Mouse (Mus musculus) lung, postnatal 14 days (tissue): ENCODE results near the gene Col6a6.

ENCODE experiments used
- DNase-seq: peaks from one replicate; pipeline ENCODE4 v3.0.0; 2021

Gene Col6a6

GRCm38 (mm10) chr9:105800286-105800685, 27.7 kb downstream of the Col6a6 start:
- DNase-seq: no peak

- DNase-seq: no peak
Observed at GRCm38 (mm10) chr9:105796137-105796536, 31.8 kb downstream of the Col6a6 start.

DNA sequence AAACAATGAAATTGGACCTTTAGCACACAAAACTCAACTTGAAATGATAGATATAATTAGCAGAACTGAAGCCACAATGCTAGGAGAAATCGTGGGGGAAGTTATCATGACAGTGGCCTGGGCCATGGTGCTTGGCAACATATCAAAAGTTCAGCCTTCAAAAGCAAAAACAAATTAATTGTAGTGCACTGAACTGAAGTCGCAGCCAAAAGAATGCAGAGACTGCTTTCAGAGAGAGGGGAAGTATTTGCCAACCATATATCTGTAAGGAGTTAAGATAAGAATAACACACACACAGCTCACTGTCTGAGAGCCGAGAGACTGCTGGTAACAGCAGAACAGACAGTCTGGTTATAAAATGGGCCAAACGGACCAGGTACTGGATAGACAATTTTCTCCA, 33.0 kb downstream of the Col6a6 start:
- DNase-seq: no peak

DNA sequence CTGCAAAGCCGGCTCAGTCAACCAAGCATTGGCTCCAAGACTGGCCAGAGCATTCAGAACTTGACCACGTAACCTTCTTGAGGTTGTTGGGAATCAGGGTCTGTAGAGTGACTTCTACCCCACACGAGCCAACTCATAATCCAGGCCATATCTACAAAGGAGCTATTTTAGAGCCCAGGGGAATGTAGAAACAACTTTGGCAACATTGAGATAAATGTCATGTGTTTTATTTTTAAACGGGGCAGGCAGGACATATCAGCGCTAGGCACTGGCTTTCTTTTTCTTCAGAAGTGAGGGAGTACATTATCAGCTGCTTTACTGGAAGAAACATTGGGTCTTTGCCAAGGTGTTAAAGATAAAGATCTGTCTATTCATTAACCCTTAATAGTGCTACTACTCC, 36.1 kb downstream of the Col6a6 start:
- no peak for DNase-seq

DNA sequence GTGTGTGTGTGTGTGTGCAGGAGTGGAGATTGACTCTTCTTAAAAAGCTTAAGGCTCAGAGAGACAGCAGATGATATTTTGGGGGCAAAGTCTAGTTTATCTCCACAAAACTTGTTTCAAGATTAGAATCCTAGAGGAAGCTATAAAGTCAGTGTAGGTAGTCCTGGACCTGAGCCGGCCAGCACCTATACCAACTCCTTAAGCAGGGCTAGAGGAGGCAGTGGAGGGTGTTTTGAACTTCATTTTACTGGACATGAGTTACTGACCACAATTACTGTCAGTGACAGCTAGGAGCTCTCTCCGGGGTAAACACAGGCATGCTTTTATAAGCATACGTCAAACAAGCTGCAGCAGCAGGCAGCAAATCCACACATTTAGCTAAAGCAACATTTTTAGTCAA, 39.8 kb downstream of the Col6a6 start:
- DNase-seq: no peak

- no peak for DNase-seq
Observed at GRCm38 (mm10) chr9:105787800-105788199, 40.2 kb downstream of the Col6a6 start.

- no peak for DNase-seq
Observed at GRCm38 (mm10) chr9:105784026-105784425, 43.9 kb downstream of the Col6a6 start.

DNA sequence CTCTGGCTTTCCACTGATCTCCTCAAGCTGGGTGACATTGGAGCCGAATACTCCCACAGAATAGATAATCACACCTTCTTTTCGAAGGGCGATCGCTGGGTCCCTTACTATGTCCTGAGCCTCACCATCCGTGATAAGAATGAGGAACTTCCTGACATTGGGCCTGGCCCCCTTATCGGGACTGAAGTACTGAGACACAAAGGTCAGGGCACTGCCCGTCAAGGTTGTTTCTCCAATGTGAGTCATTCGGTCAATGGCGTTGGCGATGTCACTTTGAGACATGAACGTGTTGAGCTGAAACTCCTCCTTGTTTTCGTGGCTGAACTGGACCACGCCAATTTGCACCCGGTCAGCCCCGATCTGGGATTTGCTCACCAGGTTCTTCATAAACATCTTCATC, 47.3 kb downstream of the Col6a6 start:
- no peak for DNase-seq

DNA sequence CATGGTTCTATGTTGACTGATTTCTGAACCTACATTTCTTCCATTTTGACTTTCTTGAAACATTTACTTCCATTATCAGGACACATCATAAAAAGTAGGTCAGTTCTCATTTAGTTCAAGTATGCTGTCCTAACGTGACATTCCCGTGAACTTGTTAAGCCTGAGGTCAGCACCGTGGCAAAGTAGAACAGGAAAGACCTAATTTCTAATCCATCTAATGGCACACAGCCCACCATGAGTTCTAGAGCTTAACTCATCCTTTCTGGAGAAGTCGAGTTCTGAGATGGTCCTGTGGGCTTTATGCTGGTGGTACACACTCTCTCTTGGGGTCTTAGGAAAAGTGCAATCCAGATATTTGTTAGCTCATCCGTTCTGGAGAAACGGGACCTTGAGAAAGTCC, 49.2 kb downstream of the Col6a6 start:
- DNase-seq: no peak

- DNase-seq: peak; percentile 26
Observed at GRCm38 (mm10) chr9:105774878-105775277, 53.1 kb downstream of the Col6a6 start.

- no peak for DNase-seq
Observed at GRCm38 (mm10) chr9:105774321-105774720, 53.6 kb downstream of the Col6a6 start.

DNA sequence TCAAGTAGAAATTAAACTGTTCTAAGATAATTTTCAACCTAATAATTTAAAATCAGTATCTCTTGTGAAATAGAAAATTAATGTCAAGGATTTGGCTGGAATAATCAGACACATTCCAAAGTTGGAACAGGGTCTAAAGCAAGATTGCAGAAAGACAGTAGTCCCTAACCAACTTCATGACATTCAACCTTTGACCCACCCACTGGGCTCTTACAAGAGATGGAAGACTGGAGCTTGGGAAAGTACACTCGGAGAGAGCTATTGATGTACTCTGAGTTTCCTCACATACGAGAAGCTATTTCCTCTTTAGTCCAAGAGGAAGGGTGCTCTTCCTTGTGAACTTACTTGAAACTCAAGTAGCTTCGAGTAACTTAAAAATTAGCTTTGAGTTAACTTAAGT, 56.6 kb downstream of the Col6a6 start:
- DNase-seq: no peak

GRCm38 (mm10) chr9:105770690-105771089, 57.3 kb downstream of the Col6a6 start:
- DNase-seq: no peak

- no peak for DNase-seq
Observed at GRCm38 (mm10) chr9:105765891-105766290, 62.1 kb downstream of the Col6a6 start.

GRCm38 (mm10) chr9:105764681-105765080, 63.3 kb downstream of the Col6a6 start:
- DNase-seq: no peak

GRCm38 (mm10) chr9:105764127-105764526, 63.8 kb downstream of the Col6a6 start:
- DNase-seq: peak; percentile 14

- no peak for DNase-seq
Observed at GRCm38 (mm10) chr9:105763625-105764024, 64.3 kb downstream of the Col6a6 start.

DNA sequence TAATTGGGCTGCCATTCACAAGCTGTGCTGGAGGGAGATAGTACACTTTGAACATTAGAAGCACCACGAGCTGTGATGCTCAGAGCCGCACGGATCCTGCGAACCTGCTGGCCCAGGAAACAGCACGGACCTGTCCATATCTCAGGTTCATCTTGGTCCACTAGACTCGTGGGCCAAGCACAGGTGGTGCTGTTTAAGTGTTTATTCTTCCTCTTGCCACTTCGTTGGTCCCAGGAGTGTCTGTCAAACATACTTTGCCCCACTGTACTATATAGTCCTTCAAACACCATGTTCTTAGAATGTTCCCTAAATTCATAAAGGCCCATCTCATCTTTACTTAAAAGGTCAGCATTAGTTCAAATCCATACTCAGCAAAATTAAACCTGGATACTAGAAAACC, 65.7 kb downstream of the Col6a6 start:
- no peak for DNase-seq

GRCm38 (mm10) chr9:105758861-105759260, 69.1 kb downstream of the Col6a6 start:
- no peak for DNase-seq

DNA sequence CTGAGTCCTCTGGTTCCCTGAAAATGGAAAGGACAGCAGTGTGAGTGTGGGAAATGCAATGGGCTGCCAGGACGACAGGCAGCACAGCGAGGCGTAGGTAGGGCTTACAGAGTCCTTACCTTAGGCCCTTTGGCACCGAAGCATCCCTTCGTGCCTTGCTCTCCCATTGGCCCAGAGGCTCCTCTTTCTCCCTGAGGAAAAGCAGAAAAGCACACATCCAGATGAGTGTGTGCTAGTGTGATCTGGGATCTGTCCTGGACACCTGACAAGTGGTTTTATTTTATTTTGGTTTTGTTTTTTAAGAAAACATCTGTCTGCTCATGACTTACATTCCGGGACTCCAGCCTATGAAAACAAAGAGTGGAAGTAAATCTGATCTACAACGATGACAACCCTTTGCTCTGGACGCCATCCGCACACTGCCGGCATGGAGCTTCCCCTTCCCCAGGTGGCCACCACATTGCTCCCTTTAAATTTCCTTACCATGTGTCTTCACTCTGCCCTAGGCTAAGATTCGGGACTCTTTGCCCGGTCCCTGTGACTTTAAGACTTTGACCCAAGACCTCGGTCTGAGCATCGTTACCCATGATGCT, 69.7 kb downstream of the Col6a6 start:
- DNase-seq: no peak

GRCm38 (mm10) chr9:105754256-105754655, 73.7 kb downstream of the Col6a6 start:
- no peak for DNase-seq

- no peak for DNase-seq
Observed at GRCm38 (mm10) chr9:105745861-105746260, 82.1 kb downstream of the Col6a6 start.

- DNase-seq: no peak
Observed at GRCm38 (mm10) chr9:105740413-105740812, 87.5 kb downstream of the Col6a6 start.

- no peak for DNase-seq
Observed at GRCm38 (mm10) chr9:105739446-105739845, 88.5 kb downstream of the Col6a6 start.

GRCm38 (mm10) chr9:105737448-105737847, 90.5 kb downstream of the Col6a6 start:
- DNase-seq: peak; percentile 7

DNA sequence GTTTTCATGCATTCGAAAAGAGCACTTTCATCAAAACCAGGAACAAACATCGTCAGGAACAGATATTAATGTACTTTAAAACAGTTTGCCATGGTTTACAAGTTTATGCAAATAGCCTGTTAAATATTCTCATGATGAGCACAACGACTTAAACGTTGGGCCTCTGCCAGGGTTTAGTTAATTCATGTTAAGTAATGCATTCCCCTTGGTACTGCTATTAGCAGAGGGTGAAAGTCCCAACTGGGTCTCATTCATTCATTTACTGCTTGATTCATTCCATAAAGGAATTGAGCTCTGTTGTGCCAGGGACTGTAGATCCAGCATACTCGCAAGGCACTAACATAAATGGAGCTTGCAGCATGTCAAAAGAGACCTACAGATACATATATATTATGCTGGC, 92.8 kb downstream of the Col6a6 start:
- no peak for DNase-seq
